Mouse (Mus musculus): ENCODE measurements at regions not wholly inside any gene's neighbourhood (a gene's known extent, or its start where the extent isn't known, plus 50 kb on each side); places are given as distances from the start of the nearest gene placed in this dataset.

- Histone ChIP-seq H3K4me2 (ENCODE audit: low read depth, low read length) (no peak overlapping the region), H3K9ac (replicated peaks; ENCODE audit: low read length) (no peak overlapping the region), H3K9me3 (replicated peaks; ENCODE audit: control insufficient read depth, low read length) (no peaks in the 10 kb centered on the region), H3K27ac (replicated peaks; ENCODE audit: low read depth, low read length) (no peak overlapping the region), H3K4me3 (ENCODE audit: low read depth, low read length) (no peak overlapping the region), H3K36me3 (replicated peaks; ENCODE audit: control insufficient read depth, insufficient read depth, low read depth, low read length) (no peaks in the 10 kb centered on the region), H3K4me1 (ENCODE audit: control insufficient read depth, insufficient read depth, low read length) (no peaks in the 10 kb centered on the region), H3K27me3 (ENCODE audit: control insufficient read depth, insufficient read depth, low read length) (no peaks in the 10 kb centered on the region)
- ATAC-seq (replicated peaks; ENCODE audit: insufficient number of reproducible peaks, low FRiP score, low TSS enrichment, low read depth) (no peak), DNase-seq (ENCODE audit: low spot score) (no peak)
- WGBS: 89% methylated on average over 2 of the region's 2 CpGs
These were observed 432.1 kb upstream of the Nr2f1 start for GRCm38 (mm10) chr13:78631609-78632008.

GRCm38 (mm10) chr13:78629041-78629727 is 429.6 kb upstream of the Nr2f1 start:
- Histone ChIP-seq H3K9me3 (replicated peaks; ENCODE audit: control insufficient read depth, low read length) (no peaks in the 10 kb centered on the region), H3K27me3 (ENCODE audit: control insufficient read depth, insufficient read depth, low read length) (no peaks in the 10 kb centered on the region), H3K9ac (replicated peaks; ENCODE audit: low read length) (no peak overlapping the region), H3K27ac (replicated peaks; ENCODE audit: low read depth, low read length) (no peak overlapping the region), H3K4me2 (ENCODE audit: low read depth, low read length) (no peak overlapping the region), H3K36me3 (replicated peaks; ENCODE audit: control insufficient read depth, insufficient read depth, low read depth, low read length) (no peaks in the 10 kb centered on the region), H3K4me1 (ENCODE audit: control insufficient read depth, insufficient read depth, low read length) (no peaks in the 10 kb centered on the region), H3K4me3 (ENCODE audit: low read depth, low read length) (no peak overlapping the region)
- 25% methylated on average over 10 of the region's 10 CpGs for WGBS
- ATAC-seq (replicated peaks; ENCODE audit: insufficient number of reproducible peaks, low FRiP score, low TSS enrichment, low read depth) (0 out of 2 replicates have a peak, but pooled peaks have one; percentile 48), DNase-seq (ENCODE audit: low spot score) (peak; percentile 64)

DNA sequence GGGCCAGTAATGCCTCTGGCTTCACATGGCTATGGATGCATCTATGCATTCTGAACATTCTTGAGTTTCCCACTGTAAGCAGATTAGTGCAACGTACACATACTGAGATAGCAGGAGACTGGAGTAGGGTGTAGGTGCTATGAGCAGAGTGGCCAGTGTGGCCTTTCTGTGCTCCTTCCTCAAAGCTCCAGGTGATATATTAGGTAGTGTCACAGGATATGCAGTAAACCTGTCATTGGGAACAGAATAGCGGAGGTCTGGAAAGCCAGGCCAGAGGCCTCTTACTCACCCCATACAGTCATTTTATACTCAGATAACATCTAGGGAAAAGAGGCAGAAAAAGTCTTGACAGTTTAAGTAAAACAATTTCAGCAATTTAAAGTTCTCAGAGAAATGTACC is 424.1 kb upstream of the Nr2f1 start:
- 75% methylated on average over 2 of the region's 2 CpGs for WGBS
- Histone ChIP-seq H3K36me3 (replicated peaks; ENCODE audit: control insufficient read depth, insufficient read depth, low read depth, low read length) (no peaks in the 10 kb centered on the region), H3K4me2 (ENCODE audit: low read depth, low read length) (no peak overlapping the region), H3K27me3 (ENCODE audit: control insufficient read depth, insufficient read depth, low read length) (no peaks in the 10 kb centered on the region), H3K4me1 (ENCODE audit: control insufficient read depth, insufficient read depth, low read length) (no peaks in the 10 kb centered on the region), H3K27ac (replicated peaks; ENCODE audit: low read depth, low read length) (no peak overlapping the region), H3K4me3 (ENCODE audit: low read depth, low read length) (no peak overlapping the region), H3K9ac (replicated peaks; ENCODE audit: low read length) (no peak overlapping the region), H3K9me3 (replicated peaks; ENCODE audit: control insufficient read depth, low read length) (no peaks in the 10 kb centered on the region)
- ATAC-seq (replicated peaks; ENCODE audit: insufficient number of reproducible peaks, low FRiP score, low TSS enrichment, low read depth) (no peak), DNase-seq (ENCODE audit: low spot score) (no peak)

- H3K27me3 ChIP-seq (ENCODE audit: control insufficient read depth, insufficient read depth, low read length): no peaks in the 10 kb centered on the region
- no peaks in the 10 kb centered on the region for H3K9me3 ChIP-seq (replicated peaks; ENCODE audit: control insufficient read depth, low read length)
- H3K27ac ChIP-seq (replicated peaks; ENCODE audit: low read depth, low read length): no peak overlapping the region
- H3K36me3 ChIP-seq (replicated peaks; ENCODE audit: control insufficient read depth, insufficient read depth, low read depth, low read length): no peaks in the 10 kb centered on the region
- no peak overlapping the region for H3K9ac ChIP-seq (replicated peaks; ENCODE audit: low read length)
- no peak for ATAC-seq (replicated peaks; ENCODE audit: insufficient number of reproducible peaks, low FRiP score, low TSS enrichment, low read depth)
- DNase-seq (ENCODE audit: low spot score): no peak
- H3K4me2 ChIP-seq (ENCODE audit: low read depth, low read length): no peak overlapping the region
- WGBS: 86% methylated on average over 1 of the region's 1 CpGs
- H3K4me1 ChIP-seq (ENCODE audit: control insufficient read depth, insufficient read depth, low read length): no peaks in the 10 kb centered on the region
- no peak overlapping the region for H3K4me3 ChIP-seq (ENCODE audit: low read depth, low read length)
These were observed 403.3 kb upstream of the Nr2f1 start for GRCm38 (mm10) chr13:78602861-78603211.

- Histone ChIP-seq H3K9ac (replicated peaks; ENCODE audit: low read length) (no peak overlapping the region), H3K4me2 (ENCODE audit: low read depth, low read length) (no peak overlapping the region), H3K27ac (replicated peaks; ENCODE audit: low read depth, low read length) (no peak overlapping the region), H3K9me3 (replicated peaks; ENCODE audit: control insufficient read depth, low read length) (no peaks in the 10 kb centered on the region), H3K27me3 (ENCODE audit: control insufficient read depth, insufficient read depth, low read length) (no peaks in the 10 kb centered on the region), H3K36me3 (replicated peaks; ENCODE audit: control insufficient read depth, insufficient read depth, low read depth, low read length) (no peaks in the 10 kb centered on the region), H3K4me3 (ENCODE audit: low read depth, low read length) (no peak overlapping the region), H3K4me1 (ENCODE audit: control insufficient read depth, insufficient read depth, low read length) (no peaks in the 10 kb centered on the region)
- WGBS: 53% methylated on average over 6 of the region's 6 CpGs
- DNase-seq (ENCODE audit: low spot score): peak; percentile 56
- peak; percentile 59; the same call in 1 of the 2 replicates for ATAC-seq (replicated peaks; ENCODE audit: insufficient number of reproducible peaks, low FRiP score, low TSS enrichment, low read depth)
These were observed 402.8 kb upstream of the Nr2f1 start for GRCm38 (mm10) chr13:78602211-78602860.

DNA sequence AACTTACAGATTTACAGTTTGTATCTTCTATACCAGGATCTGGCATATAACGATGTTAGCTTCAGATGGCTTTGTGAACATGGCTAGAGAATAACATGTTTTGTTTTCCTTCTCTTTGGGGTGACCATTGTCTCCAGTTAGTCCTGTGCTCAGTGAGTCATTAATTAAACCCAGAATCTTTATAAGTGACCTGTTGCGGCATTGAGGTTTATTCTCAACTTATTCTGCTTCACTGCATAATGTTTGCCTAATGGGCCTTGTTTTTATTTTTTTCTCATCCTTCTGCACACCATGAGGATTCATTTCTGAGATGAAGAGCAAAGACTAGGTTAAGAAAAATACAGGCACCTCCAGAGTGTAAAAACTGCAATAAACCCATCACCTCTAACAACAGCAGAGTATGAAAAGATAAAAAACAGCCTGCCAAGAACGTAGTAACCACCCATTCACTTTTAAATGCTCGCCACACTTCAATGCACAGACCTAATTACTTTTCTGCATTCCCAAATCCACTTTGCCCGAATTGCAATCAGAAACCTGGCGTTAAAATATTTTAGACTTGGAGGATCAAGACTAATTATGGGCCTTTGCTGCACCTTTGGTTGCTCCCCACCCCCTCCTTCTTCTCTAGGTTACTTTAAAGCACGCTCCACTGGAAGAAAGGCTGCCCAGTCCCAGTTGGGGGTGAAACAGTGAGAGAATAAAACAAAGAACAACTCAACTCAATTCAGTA is 381.5 kb upstream of the Nr2f1 start:
- H3K4me3 ChIP-seq (ENCODE audit: low read depth, low read length): no peak overlapping the region
- no peak overlapping the region for H3K4me2 ChIP-seq (ENCODE audit: low read depth, low read length)
- no peaks in the 10 kb centered on the region for H3K36me3 ChIP-seq (replicated peaks; ENCODE audit: control insufficient read depth, insufficient read depth, low read depth, low read length)
- H3K9ac ChIP-seq (replicated peaks; ENCODE audit: low read length): no peak overlapping the region
- H3K9me3 ChIP-seq (replicated peaks; ENCODE audit: control insufficient read depth, low read length): no peaks in the 10 kb centered on the region
- DNase-seq (ENCODE audit: low spot score) (peak; percentile 26), ATAC-seq (replicated peaks; ENCODE audit: insufficient number of reproducible peaks, low FRiP score, low TSS enrichment, low read depth) (peak; percentile 82)
- H3K27me3 ChIP-seq (ENCODE audit: control insufficient read depth, insufficient read depth, low read length): no peaks in the 10 kb centered on the region
- 27% methylated on average over 7 of the region's 7 CpGs for WGBS
- H3K27ac ChIP-seq (replicated peaks; ENCODE audit: low read depth, low read length): no peak overlapping the region
- no peaks in the 10 kb centered on the region for H3K4me1 ChIP-seq (ENCODE audit: control insufficient read depth, insufficient read depth, low read length)

GRCm38 (mm10) chr13:78577497-78577896 is 377.9 kb upstream of the Nr2f1 start:
- ATAC-seq (replicated peaks; ENCODE audit: insufficient number of reproducible peaks, low FRiP score, low TSS enrichment, low read depth): no peak
- Histone ChIP-seq H3K36me3 (replicated peaks; ENCODE audit: control insufficient read depth, insufficient read depth, low read depth, low read length) (no peaks in the 10 kb centered on the region), H3K4me2 (ENCODE audit: low read depth, low read length) (no peak overlapping the region), H3K27me3 (ENCODE audit: control insufficient read depth, insufficient read depth, low read length) (no peaks in the 10 kb centered on the region), H3K9ac (replicated peaks; ENCODE audit: low read length) (no peak overlapping the region), H3K4me1 (ENCODE audit: control insufficient read depth, insufficient read depth, low read length) (no peaks in the 10 kb centered on the region), H3K9me3 (replicated peaks; ENCODE audit: control insufficient read depth, low read length) (no peaks in the 10 kb centered on the region), H3K27ac (replicated peaks; ENCODE audit: low read depth, low read length) (no peak overlapping the region), H3K4me3 (ENCODE audit: low read depth, low read length) (no peak overlapping the region)
- WGBS: 89% methylated on average over 1 of the region's 1 CpGs
- DNase-seq (ENCODE audit: low spot score): no peak
